Mouse (Mus musculus) T-cell, adult 2 months (primary cell): ENCODE measurements around the gene Narfl.
"Not testable (repeated sequence)": the region's sequence is repeated elsewhere in the genome, so short reads cannot be mapped to it uniquely, and the experiment has no call there.

ENCODE experiments used
- DNase-seq: peaks from one replicate; pipeline ENCODE4 v3.0.0; 2022; ENCODE audit warnings: low spot score

The Narfl gene

DNA sequence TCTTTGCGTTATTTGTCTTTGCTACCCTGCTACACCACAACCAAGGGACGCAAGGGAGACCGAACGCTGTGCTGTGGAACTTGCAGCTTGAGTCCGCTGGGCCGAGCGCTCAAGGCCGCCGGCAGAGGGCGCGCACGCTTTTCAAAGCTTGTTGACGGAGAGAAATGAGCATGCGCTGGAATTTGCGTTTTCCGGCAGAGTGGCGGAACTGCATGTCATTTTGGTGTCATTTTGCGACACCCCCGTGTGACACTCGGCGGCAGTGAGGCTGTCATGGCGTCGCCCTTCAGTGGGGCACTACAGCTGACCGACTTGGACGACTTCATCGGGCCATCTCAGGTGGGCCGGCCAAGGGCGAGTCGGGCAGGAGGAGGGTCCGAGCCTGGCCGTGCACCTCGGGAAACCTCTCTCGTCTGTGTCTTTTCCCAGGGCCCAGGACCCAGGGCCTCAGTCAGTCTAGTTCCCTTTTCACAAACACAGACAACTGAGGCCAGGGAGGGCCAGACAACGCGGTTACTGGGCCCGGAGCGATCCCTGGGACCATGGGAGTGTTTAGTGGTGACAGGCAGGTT is at the start of gene Narfl:
Gene Narfl (plus strand): TSS at position 228 of the 572 bp plus-strand sequence.
- peak; percentile 95 for DNase-seq

- no peak for DNase-seq
Observed at GRCm38 (mm10) chr17:25723919-25724318, 49.7 kb upstream of the Narfl start.

DNA sequence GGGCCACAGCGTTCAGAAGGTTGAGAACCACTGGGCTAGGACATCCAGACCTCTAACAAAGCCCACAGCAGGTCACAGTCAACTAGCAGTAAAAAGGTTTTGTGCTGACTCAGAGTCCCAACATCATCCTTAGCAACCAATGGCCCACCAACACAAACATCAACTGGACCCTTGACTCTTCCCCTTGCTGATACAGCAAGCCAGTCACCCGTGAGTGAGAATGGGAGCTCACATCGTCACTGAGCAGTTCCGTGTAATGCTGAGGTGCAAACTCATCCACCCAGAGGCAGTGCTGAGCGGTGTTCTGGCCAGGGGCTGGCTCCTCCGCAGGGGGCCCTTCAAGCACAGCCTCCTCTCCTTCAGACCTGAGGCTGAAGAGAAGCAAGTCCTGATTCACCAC is 48.3 kb upstream of the Narfl start:
- no peak for DNase-seq

DNA sequence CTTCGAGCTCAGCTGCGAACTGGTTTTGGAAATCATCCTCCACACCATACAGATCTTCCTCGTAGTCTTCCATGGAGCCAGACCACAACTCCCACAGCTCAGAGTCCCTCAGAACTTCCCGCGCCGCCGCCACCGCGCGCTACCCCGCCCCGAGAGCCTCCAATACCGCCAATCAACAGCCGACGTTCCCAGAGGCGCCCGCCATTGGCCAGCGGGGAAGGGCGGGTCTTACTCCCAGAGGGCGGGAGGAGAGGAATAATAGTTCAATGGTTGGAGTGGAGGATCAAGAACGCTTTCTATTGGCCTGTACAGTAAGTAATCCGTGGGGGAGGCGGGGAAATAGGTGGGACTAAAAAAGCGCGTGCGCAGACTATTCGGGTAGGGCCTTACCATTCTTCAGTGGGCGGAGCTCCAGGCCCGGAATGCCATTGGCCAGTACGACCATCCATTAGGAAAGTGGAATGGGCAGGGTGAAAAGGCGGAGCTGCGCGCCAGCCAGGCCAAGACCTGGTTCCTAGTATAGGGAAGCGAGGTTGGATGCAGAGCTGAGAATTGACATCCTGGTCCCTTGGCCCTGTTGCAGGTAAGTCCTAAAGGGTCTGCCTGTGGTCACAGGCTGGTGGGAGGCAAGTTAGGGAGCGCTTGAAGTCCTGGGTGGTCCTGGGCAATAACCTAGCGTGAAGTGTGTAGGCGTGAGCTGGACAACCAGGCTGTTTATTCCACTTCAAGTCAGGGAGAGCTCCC is 46.1 kb upstream of the Narfl start, which contains the start of the genes Chtf18 and Rpusd1:
Gene Chtf18 (minus strand): TSS at position 155 of the 744 bp plus-strand sequence.
Gene Rpusd1 (plus strand): TSS at position 406 of the 744 bp plus-strand sequence.
- DNase-seq = peak; percentile 98

DNA sequence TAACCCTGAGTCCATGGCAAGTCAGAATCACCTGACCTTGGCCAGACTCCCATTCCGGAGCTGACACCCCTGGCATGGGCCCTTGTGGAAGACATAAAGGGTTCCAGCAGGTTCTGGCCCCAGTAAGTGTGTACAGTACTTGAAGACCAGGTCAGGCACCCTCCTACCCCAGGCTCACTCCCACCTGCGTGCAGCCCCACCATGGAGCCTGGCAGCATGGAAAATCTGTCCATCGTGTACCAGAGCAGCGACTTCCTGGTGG is 45.6 kb upstream of the Narfl start:
- no peak for DNase-seq

- DNase-seq = peak; percentile 72
Observed at GRCm38 (mm10) chr17:25732082-25732481, 41.5 kb upstream of the Narfl start.

GRCm38 (mm10) chr17:25735246-25735645 is 38.3 kb upstream of the Narfl start:
- DNase-seq = no peak

DNA sequence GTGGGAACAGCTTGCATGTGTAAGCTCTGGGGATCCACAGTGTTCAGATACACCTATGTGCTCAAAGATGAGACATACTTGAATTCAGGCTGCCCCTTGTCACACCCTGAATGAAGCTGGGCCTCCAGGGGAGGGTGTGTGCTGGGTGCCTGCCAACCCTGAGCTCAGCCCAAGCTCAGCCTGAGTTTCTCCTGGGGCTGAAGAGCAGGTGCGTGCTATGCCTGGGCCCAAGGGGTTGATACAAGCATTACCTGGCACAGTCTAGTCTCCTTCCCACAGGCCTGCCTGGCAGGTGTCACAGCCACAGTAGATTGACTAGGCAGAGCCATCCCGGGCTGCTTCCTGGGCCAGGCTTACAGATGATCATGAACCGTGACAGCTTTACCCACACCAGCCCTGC is 37.8 kb upstream of the Narfl start, which contains the start of gene Mslnl:
Gene Mslnl (plus strand): TSS at position 298 of the 400 bp plus-strand sequence.
- no peak for DNase-seq

DNA sequence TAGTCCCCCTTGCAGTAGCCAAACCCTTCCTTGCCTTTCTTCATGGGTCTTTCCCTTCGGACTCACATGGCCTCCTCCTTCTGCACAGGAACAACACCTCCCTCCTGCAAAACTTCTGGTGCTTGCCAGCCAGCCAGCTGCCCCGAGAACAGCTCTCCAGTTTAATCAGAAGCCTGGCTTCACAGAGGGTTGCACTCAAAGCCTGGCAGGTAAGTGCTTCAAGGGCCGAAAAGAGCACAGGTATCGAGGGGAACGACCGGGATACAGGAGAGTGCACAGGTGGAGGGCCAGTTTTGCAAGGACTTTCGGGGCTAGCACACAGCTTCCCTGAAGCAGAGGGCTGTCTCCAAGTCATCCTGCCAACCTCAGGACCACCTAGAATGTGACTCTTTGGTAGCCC is 34.7 kb upstream of the Narfl start:
- DNase-seq = no peak

- DNase-seq = not testable (repeated sequence)
Observed at GRCm38 (mm10) chr17:25741471-25741870, 32.1 kb upstream of the Narfl start.

- DNase-seq = no peak
Observed at GRCm38 (mm10) chr17:25743831-25744230, 29.7 kb upstream of the Narfl start.

GRCm38 (mm10) chr17:25744311-25744710 is 29.3 kb upstream of the Narfl start:
- no peak for DNase-seq

GRCm38 (mm10) chr17:25748238-25748637 is 25.3 kb upstream of the Narfl start:
- DNase-seq = no peak

- no peak for DNase-seq
Observed at GRCm38 (mm10) chr17:25749314-25749713, 24.3 kb upstream of the Narfl start.

- no peak for DNase-seq
Observed at GRCm38 (mm10) chr17:25751446-25751845, 22.1 kb upstream of the Narfl start.

GRCm38 (mm10) chr17:25754241-25754640 is 19.3 kb upstream of the Narfl start, which contains the start of gene Msln:
Gene Msln (minus strand): TSS chr17:25754378.
- DNase-seq = no peak

GRCm38 (mm10) chr17:25755086-25755485 is 18.5 kb upstream of the Narfl start:
- no peak for DNase-seq

DNA sequence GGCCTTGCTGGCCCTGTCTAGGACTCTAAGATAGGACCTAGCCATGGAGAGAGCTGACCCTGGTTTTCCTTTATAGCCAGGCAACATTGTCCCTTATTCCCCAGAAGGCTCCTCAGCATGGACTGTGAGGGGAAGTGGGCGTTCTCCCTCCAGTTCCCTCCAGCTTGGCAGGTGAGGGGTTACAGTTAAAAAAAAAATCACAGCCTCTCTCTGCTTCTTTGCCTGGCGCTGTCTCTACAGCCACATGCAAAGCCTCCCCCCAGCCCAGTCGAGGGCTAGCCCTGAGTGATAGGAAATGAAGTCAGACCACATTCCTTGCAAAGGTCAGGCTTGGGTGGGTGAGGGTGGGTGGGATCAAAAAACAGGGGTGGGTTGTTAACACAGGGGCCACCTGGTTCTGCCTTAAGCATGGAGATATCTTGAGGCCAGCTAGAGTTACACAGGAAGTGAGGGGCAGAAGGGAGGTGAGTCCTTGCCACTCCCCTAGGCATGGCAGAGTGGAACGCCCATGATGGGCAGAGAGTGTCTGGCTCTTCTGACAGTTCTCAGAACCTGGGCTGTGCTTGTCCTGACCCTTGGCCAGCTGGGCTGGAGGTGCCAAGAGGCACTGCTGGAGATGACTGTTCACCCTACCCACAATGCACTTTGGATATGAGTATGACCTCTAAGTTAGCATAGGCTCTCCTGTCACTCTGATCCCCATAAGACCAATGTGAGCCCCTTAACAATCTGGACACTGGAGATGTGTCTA is 17.8 kb upstream of the Narfl start:
- no peak for DNase-seq

DNA sequence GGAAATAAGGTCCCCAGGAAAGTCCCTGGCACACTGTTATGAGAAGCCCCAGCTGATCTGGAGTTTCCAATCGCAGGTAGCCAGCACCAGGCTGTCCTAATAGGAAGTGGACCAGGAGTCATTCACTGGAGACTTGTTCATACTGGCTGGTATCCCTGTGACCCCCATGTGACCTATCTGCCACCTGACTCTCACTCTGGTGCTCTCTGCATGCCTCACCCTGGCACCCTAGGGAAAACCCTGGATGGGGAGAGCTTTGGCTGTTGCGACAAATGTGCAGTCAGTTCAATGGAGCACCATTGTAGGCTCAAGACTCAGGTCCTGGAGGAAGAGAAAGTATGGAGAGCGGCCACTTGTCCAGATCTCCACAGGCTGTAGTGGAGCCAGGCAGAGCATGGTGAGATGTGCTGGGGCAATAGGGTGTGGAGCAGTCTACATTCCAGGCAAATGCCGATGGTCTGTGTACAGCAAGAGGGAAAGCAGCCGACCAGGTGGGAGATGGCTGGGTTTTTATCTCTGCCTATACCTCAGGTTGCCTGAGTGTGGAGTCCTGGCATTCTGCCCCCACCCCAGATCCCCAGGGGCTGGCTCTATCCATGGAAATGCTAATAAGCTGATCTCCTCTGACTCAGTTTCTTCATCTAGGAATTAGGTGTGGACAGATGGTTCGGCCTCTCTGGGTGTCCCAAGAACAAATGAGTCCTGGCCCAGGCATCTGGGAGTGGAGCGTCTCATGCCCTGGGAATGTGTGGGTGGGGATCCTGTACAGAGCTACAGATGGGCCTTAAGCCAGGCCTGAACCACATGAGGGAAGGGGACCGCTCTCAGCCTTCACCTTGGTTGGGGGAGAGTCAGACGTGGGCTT is 17.0 kb upstream of the Narfl start:
- no peak for DNase-seq

DNA sequence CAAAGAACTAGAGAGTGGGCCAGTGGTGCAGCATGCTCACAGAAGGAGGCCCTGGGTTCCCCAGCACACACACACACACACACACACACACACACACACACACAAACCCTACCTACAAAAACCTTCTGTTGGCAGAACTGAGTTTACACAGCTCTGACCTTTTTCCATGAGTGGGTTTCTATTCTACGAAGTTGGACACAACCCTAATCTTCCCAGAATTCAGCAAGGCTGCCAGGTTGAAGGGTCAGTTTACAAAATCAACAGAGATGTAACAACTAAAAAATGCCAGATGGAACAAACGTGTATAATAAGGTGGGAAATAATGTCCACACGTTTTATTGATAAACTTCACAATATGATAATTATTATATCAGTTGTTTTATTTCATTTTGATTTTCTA is 15.9 kb upstream of the Narfl start:
- DNase-seq = no peak

DNA sequence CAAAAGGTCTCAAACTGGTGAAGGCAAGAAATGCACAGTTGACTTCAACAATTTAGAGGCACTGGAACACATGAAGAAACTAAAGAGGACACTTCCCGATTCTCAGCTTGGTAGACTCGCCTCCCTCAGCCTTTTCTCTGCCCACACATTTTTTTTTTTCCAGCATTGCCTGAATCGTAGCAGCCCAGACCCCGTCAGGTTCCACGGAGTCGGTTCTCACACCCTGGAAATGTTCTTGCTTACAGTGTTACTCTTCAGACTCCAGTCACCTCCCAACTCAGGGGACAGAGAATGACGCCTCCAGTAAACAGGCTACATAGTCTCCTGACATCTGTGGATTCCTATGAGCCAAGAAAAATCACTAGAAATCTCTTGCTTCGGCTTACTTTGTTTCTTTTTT is 13.4 kb upstream of the Narfl start:
- DNase-seq = no peak

DNA sequence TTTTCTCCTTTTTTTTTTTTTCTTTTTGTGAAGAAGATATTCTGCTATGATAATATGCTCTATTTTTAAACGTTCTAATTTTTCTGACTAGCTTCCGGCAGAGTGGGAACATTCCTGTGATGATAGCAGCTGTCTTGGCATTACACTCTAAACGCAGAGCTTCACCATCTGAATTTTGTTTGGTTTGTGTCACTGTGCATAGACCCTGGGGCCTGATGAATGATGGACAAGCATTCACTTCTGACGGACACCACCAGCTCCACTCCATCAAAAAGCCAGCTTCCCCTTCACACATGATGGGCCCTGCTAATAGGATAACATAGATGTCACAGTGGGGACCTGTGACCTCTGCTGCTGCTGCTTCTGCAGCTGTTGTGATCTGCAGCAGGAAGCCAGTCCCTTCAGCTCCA is 12.0 kb upstream of the Narfl start:
- no peak for DNase-seq
